Mouse (Mus musculus) embryonic facial prominence, embryonic 11.5 days (tissue): Measurements from ENCODE around the gene Arl2bp. TPM values are rescaled to one million over a fixed set of nuclear protein-coding genes. Genes with fewer than 3 reads are reported as not detected.

ENCODE experiments used
- ATAC-seq: fragments of 200-750 bp; cut with Nextera tagmentation; replicated peaks from 2 replicates; pipeline ENCODE4 v1.8.0; 2017; ENCODE audit warnings: low read depth; ENCODE audit not compliant: insufficient number of reproducible peaks, low FRiP score, low TSS enrichment
- DNase-seq: peaks from one replicate; pipeline ENCODE4 v3.0.0-alpha.2; 2015; ENCODE audit warnings: low spot score
- H3K27ac ChIP-seq: fragments of 300-500 bp; sonication (generic); replicated peaks from 2 replicates; pipeline ENCODE4 v1.5.1; 2014; ENCODE audit warnings: mild to moderate bottlenecking, low read depth, low read length, control low read depth
- H3K27me3 ChIP-seq: fragments of 300-500 bp; sonication (generic); 2 replicates; pipeline ENCODE4 v1.6.1; 2014; ENCODE audit warnings: mild to moderate bottlenecking, low read length, moderate library complexity, mixed read lengths; ENCODE audit not compliant: control insufficient read depth, insufficient read depth
- H3K36me3 ChIP-seq: fragments of 300-500 bp; sonication (generic); replicated peaks from 2 replicates; pipeline ENCODE4 v1.6.1; 2014; ENCODE audit warnings: low read depth, mild to moderate bottlenecking, low read length, moderate library complexity, mixed read lengths; ENCODE audit not compliant: control insufficient read depth, insufficient read depth
- H3K4me1 ChIP-seq: fragments of 300-500 bp; sonication (generic); 2 replicates; pipeline ENCODE4 v1.6.1; 2014; ENCODE audit warnings: low read length, mixed read lengths; ENCODE audit not compliant: control insufficient read depth, insufficient read depth
- H3K4me2 ChIP-seq: fragments of 300-500 bp; sonication (generic); 2 replicates; pipeline ENCODE4 v1.6.1; 2014; ENCODE audit warnings: low read depth, mild to moderate bottlenecking, control low read depth, low read length, moderate library complexity
- H3K4me3 ChIP-seq: fragments of 300-500 bp; sonication (generic); 2 replicates; pipeline ENCODE4 v1.5.1; 2014; ENCODE audit warnings: low read depth, low read length, control low read depth
- H3K9ac ChIP-seq: fragments of 300-500 bp; sonication (generic); replicated peaks from 2 replicates; pipeline ENCODE4 v1.6.1; 2014; ENCODE audit warnings: mild to moderate bottlenecking, control low read depth, low read length
- H3K9me3 ChIP-seq: fragments of 300-500 bp; sonication (generic); replicated peaks from 2 replicates; pipeline ENCODE4 v1.6.1; 2016; ENCODE audit warnings: mild to moderate bottlenecking, low read length, inconsistent platforms, mixed read lengths; ENCODE audit not compliant: control insufficient read depth
- WGBS: fragments of 180-500 bp; shearing (Covaris S2); extraction: QIAGEN DNeasy Blood & Tissue Kit; methylation state at CpG from one replicate; pipeline ENCODE4 v1.1.7; 2014; 5-methylcytosine and 5-hydroxymethylcytosine counted together
- polyA plus RNA-seq: library from polyadenylated mRNA; unstranded; fragments of >200 nt; fragmentation: Nextera tagmentation; extraction: Ambion mirVana; gene quantifications from 2 replicates; pipeline ENCODE4 v1.2.1, GENCODE M21; 2014

Gene Arl2bp
- polyA plus RNA-seq, 1 experiment from 2014 or later: 71.8 TPM

- peak overlapping the region; percentile 35; the same call in 1 of the 2 replicates for H3K27ac ChIP-seq
- DNase-seq (peak; percentile 31), ATAC-seq (no peak)
- no peaks in the 10 kb centered on the region for H3K4me1 ChIP-seq
- no peak overlapping the region for H3K4me3 ChIP-seq
- no peaks in the 10 kb centered on the region; the same call in 1 of the 2 replicates for H3K36me3 ChIP-seq
- no peaks in the 10 kb centered on the region for H3K27me3 ChIP-seq
- H3K9ac ChIP-seq: no peak overlapping the region
- no peaks in the 10 kb centered on the region for H3K9me3 ChIP-seq
- 39% methylated on average over 9 of the region's 9 CpGs for WGBS
- H3K4me2 ChIP-seq: no peak overlapping the region
These were observed 12.2 kb downstream of the Arl2bp start for GRCm38 (mm10) chr8:94678582-94678981.

DNA sequence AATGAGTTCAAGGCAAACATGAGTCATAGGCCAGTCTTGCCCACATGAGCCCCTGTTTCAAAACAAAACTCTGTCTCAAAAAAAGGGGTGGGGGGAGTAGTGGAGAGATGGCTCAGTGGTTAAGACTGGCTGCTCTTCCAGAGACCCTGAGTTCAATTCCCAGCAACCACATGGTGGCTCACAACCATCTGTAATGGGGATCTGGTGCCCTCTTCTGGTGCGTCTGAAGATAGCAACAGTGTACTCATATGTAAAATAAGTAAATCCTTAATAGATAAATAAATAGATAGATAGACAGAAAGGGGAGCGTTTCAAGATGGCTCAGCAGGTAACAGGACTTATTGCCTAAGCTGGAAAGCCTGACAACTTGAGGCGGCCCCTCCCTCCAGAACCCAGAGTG, 14.0 kb downstream of the Arl2bp start:
- Histone ChIP-seq H3K4me3 (no peak overlapping the region), H3K4me2 (no peak overlapping the region), H3K4me1 (no peaks in the 10 kb centered on the region), H3K36me3 (no peaks in the 10 kb centered on the region; the same call in 1 of the 2 replicates), H3K27ac (no peak overlapping the region), H3K9ac (no peak overlapping the region), H3K9me3 (no peaks in the 10 kb centered on the region), H3K27me3 (no peaks in the 10 kb centered on the region)
- DNase-seq (no peak), ATAC-seq (no peak)
- WGBS: 78% methylated on average over 3 of the region's 3 CpGs

GRCm38 (mm10) chr8:94682732-94683524, 16.5 kb downstream of the Arl2bp start:
- H3K9me3 ChIP-seq: no peaks in the 10 kb centered on the region
- DNase-seq (no peak), ATAC-seq (no peak)
- no peak overlapping the region for H3K27ac ChIP-seq
- H3K4me1 ChIP-seq: no peaks in the 10 kb centered on the region
- no peaks in the 10 kb centered on the region for H3K27me3 ChIP-seq
- H3K4me3 ChIP-seq: no peak overlapping the region
- H3K4me2 ChIP-seq: no peak overlapping the region
- 79% methylated on average over 16 of the region's 16 CpGs for WGBS
- no peaks in the 10 kb centered on the region for H3K36me3 ChIP-seq
- H3K9ac ChIP-seq: no peak overlapping the region

DNA sequence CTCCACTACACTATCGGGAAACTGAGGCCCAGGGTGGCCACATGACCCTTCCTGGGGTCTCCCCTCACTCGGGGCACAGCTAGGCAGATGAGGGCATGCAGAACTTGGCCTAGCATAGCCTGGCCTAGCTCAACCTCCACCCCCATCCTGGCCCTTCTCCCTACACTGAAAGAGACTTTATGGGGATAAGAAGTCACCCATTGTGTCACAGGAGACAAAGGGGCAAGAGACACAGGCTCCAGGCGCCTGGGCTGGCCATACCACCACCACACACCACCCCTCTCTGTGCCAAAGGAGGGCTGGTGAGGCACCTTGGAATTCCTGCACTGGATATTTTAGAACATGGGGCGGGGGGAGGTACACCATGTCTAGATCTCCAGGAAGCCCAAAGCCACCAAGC, 17.9 kb downstream of the Arl2bp start:
- Histone ChIP-seq H3K4me1 (no peaks in the 10 kb centered on the region), H3K4me3 (no peak overlapping the region), H3K9me3 (no peaks in the 10 kb centered on the region), H3K4me2 (no peak overlapping the region), H3K27me3 (no peaks in the 10 kb centered on the region), H3K27ac (no peak overlapping the region), H3K9ac (no peak overlapping the region), H3K36me3 (no peaks in the 10 kb centered on the region)
- no peak for DNase-seq
- WGBS: 75% methylated on average over 4 of the region's 4 CpGs
- ATAC-seq: no peak

GRCm38 (mm10) chr8:94685953-94686352, 19.6 kb downstream of the Arl2bp start:
- 72% methylated on average over 9 of the region's 9 CpGs for WGBS
- no peak for DNase-seq
- no peaks in the 10 kb centered on the region for H3K36me3 ChIP-seq

DNA sequence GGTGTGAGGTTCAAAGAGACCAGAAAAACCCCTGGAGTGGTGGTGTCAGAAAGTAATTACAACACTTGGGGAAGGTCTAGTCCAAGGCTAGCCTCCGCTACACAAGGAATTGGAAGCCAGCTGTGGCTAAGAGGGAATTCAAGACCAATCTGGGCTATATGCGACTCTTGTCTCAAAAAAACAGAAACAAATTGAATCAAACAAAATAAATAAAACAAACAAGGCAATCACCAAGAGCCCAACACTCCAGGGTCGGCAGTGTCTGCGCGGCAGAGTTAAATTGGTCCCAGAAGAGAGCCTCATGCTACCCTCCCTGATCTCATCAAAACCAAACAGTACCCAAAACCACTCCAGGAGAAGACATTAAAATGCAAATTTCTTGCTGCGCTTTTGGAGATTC, 28.3 kb downstream of the Arl2bp start:
- Histone ChIP-seq H3K4me1 (peaks cover 10% of the 10 kb centered on the region; the same call in 1 of the 2 replicates), H3K27me3 (peaks cover 29% of the 10 kb centered on the region), H3K4me2 (no peak overlapping the region), H3K4me3 (no peak overlapping the region), H3K36me3 (no peaks in the 10 kb centered on the region), H3K9ac (no peak overlapping the region), H3K9me3 (no peaks in the 10 kb centered on the region), H3K27ac (no peak overlapping the region)
- ATAC-seq: no peak
- under 1% methylated on average over 6 of the region's 6 CpGs for WGBS
- DNase-seq: no peak

More at GRCm38 (mm10) chr8:94685953-94686352, 19.6 kb downstream of the Arl2bp start:
- H3K27me3 ChIP-seq: no peaks in the 10 kb centered on the region
- no peak for ATAC-seq
- no peak overlapping the region for H3K4me3 ChIP-seq
- no peaks in the 10 kb centered on the region for H3K4me1 ChIP-seq
- H3K27ac ChIP-seq: no peak overlapping the region
- H3K9ac ChIP-seq: no peak overlapping the region
- no peaks in the 10 kb centered on the region for H3K9me3 ChIP-seq
- no peak overlapping the region for H3K4me2 ChIP-seq

DNA sequence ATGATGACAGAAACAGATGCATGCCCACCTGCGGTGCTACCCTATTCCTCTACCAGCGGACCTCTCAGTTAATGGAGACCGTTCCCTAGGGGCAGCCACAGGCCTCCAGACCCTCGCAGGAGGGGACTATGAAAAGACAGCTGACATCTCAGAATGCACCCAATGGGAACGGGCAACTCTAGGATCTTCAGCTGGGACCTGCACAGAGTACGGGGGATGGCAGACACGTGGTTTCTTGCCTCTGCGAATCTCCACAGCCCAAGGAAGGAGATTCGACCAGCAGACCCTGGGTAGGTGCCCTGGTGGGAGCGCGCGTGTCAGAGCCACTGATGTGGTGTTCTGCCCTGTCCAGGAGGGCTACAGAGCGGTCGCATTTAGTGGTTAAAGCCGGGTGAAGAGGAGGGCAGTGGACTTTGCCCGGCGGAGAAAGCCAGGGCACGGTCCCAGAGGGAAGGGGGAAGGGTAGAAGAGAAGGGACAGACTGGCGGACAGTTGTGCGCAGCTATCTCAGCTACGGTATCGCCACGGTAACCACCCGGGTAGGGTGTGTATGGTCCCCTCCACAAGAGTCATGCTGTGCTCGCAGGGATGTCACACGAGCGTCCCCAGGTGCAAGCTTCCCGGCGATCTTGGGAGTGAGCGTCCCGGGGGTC, 29.1 kb downstream of the Arl2bp start:
- no peak for DNase-seq
- Histone ChIP-seq H3K4me1 (peaks cover 10% of the 10 kb centered on the region; the same call in 1 of the 2 replicates), H3K4me2 (peak overlapping the region; percentile 77), H3K4me3 (peak overlapping the region; percentile 41), H3K36me3 (no peaks in the 10 kb centered on the region), H3K27me3 (peaks cover 29% of the 10 kb centered on the region), H3K27ac (no peak overlapping the region), H3K9ac (peak overlapping the region; percentile 28), H3K9me3 (no peaks in the 10 kb centered on the region)
- peak; percentile 58 for ATAC-seq
- WGBS: under 1% methylated on average over 26 of the region's 31 CpGs

- Histone ChIP-seq H3K36me3 (no peaks in the 10 kb centered on the region), H3K4me1 (peaks cover 10% of the 10 kb centered on the region; the same call in 1 of the 2 replicates), H3K9ac (peak within 1 kb of the TSS; percentile 28), H3K4me2 (peak within 1 kb of the TSS; percentile 77), H3K9me3 (no peaks in the 10 kb centered on the region), H3K27me3 (peaks cover 29% of the 10 kb centered on the region), H3K27ac (no peak within 1 kb of the TSS), H3K4me3 (peak within 1 kb of the TSS; percentile 41)
- under 1% methylated on average over 41 of the region's 41 CpGs for WGBS
- ATAC-seq: peak; percentile 22; the same call in 1 of the 2 replicates
- DNase-seq: peak; percentile 60
These were observed 29.6 kb downstream of the Arl2bp start, which contains the start of gene Pllp for GRCm38 (mm10) chr8:94695994-94696384. Pllp (minus strand) TSS chr8:94696278.
